Mouse (Mus musculus) hindbrain, embryonic 15.5 days (tissue): ENCODE measurements at regions not wholly inside any gene's neighbourhood (a gene's known extent, or its start where the extent isn't known, plus 50 kb on each side); places are given as distances from the start of the nearest gene placed in this dataset.

Experiments
- ATAC-seq: fragments of 200-750 bp; cut with Nextera tagmentation; 2 replicates; pipeline ENCODE4 v1.8.0; 2017; ENCODE audit warnings: low read depth, moderate number of reproducible peaks, moderate TSS enrichment; ENCODE audit not compliant: low FRiP score
- H3K27ac ChIP-seq: fragments of 300-500 bp; sonication (generic); replicated peaks from 2 replicates; pipeline ENCODE4 v1.5.1; 2015; ENCODE audit warnings: mild to moderate bottlenecking, inconsistent platforms
- H3K27me3 ChIP-seq: fragments of 300-500 bp; sonication (generic); 2 replicates; pipeline ENCODE4 v1.6.1; 2015; ENCODE audit warnings: control low read depth, inconsistent platforms
- H3K36me3 ChIP-seq: fragments of 300-500 bp; sonication (generic); 2 replicates; pipeline ENCODE4 v1.6.1; 2015; ENCODE audit warnings: control low read depth, inconsistent platforms
- H3K4me1 ChIP-seq: fragments of 300-500 bp; sonication (generic); replicated peaks from 2 replicates; pipeline ENCODE4 v1.6.1; 2015; ENCODE audit warnings: control low read depth, inconsistent platforms
- H3K4me2 ChIP-seq: fragments of 300-500 bp; sonication (generic); 2 replicates; pipeline ENCODE4 v1.6.1; 2015; ENCODE audit warnings: moderate library complexity, mild to moderate bottlenecking, inconsistent platforms
- H3K4me3 ChIP-seq: fragments of 300-500 bp; sonication (generic); 2 replicates; pipeline ENCODE4 v1.5.1; 2015; ENCODE audit warnings: mild to moderate bottlenecking, inconsistent platforms
- H3K9ac ChIP-seq: fragments of 300-500 bp; sonication (generic); 2 replicates; pipeline ENCODE4 v1.6.1; 2015; ENCODE audit warnings: inconsistent platforms
- H3K9me3 ChIP-seq: fragments of 300-500 bp; sonication (generic); 2 replicates; pipeline ENCODE4 v1.6.1; 2016; ENCODE audit warnings: control low read depth, inconsistent platforms
- WGBS: fragments of 180-500 bp; shearing (Covaris S2); methylation state at CpG from one replicate; pipeline ENCODE4 v1.1.7; 2015; 5-methylcytosine and 5-hydroxymethylcytosine counted together

- no peaks in the 10 kb centered on the region for H3K4me1 ChIP-seq
- no peak for ATAC-seq
- no peaks in the 10 kb centered on the region for H3K27me3 ChIP-seq
- WGBS: 80% methylated on average over 4 of the region's 4 CpGs
- no peak overlapping the region for H3K4me3 ChIP-seq
- no peaks in the 10 kb centered on the region for H3K36me3 ChIP-seq
- no peak overlapping the region for H3K9ac ChIP-seq
- H3K4me2 ChIP-seq: no peak overlapping the region
- no peak overlapping the region for H3K27ac ChIP-seq
- no peaks in the 10 kb centered on the region for H3K9me3 ChIP-seq
These were observed 248.4 kb upstream of the Gm765 start for GRCm38 (mm10) chr6:98590989-98591388.

DNA sequence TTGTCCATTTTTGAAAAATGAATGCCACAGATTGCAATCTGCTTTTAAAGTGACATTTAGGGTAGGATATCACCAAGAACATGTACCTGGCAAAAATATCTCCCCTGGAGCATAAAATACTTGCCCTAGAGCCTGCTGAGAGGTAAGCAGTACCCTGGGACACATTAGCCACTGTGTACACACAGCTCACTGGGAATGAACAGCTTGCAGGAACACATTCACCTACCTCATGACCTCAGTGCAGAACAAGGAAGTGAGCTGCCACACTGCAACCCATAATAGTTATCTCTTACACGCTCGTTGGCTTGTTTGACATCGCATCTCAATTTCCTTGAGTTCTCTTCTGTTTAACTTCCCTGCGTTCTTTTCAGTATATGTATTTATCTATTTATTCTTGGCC, 246.4 kb upstream of the Gm765 start:
- no peaks in the 10 kb centered on the region for H3K27me3 ChIP-seq
- no peaks in the 10 kb centered on the region for H3K36me3 ChIP-seq
- no peak for ATAC-seq
- H3K4me1 ChIP-seq: no peaks in the 10 kb centered on the region
- no peaks in the 10 kb centered on the region for H3K9me3 ChIP-seq
- H3K9ac ChIP-seq: no peak overlapping the region
- 79% methylated on average over 4 of the region's 4 CpGs for WGBS
- H3K4me2 ChIP-seq: no peak overlapping the region
- H3K4me3 ChIP-seq: no peak overlapping the region
- H3K27ac ChIP-seq: no peak overlapping the region

DNA sequence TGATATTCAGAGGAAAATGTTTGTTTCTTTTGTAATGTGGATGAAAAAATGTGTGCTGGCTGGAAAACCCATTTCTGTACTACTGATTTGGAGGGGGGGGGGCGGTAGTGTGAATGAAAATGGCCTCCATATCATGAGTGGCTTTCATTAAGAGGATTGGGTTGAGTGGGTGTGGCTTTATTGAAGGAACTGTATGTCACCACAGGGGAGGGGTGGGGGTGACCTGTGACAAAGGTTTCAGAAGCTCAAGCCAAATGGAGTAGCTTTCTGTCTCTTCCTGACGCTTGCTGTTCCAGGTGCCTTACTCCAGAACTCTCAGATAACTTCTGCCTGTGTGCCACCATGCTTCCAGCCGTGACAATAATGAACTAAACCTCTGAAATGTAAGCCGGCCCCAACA, 242.0 kb upstream of the Gm765 start:
- WGBS: 73% methylated on average over 4 of the region's 4 CpGs
- no peak for ATAC-seq
- H3K4me2 ChIP-seq: no peak overlapping the region
- H3K36me3 ChIP-seq: no peaks in the 10 kb centered on the region
- H3K9ac ChIP-seq: no peak overlapping the region
- no peaks in the 10 kb centered on the region for H3K27me3 ChIP-seq
- no peaks in the 10 kb centered on the region for H3K4me1 ChIP-seq
- H3K27ac ChIP-seq: no peak overlapping the region
- no peak overlapping the region for H3K4me3 ChIP-seq
- H3K9me3 ChIP-seq: no peaks in the 10 kb centered on the region

GRCm38 (mm10) chr6:98582826-98583225, 240.3 kb upstream of the Gm765 start:
- ATAC-seq: no peak
- H3K4me1 ChIP-seq: no peaks in the 10 kb centered on the region
- no peak overlapping the region for H3K9ac ChIP-seq
- no peak overlapping the region for H3K27ac ChIP-seq
- WGBS: 60% methylated on average over 2 of the region's 2 CpGs
- no peaks in the 10 kb centered on the region for H3K9me3 ChIP-seq
- H3K27me3 ChIP-seq: no peaks in the 10 kb centered on the region
- no peak overlapping the region for H3K4me3 ChIP-seq
- no peak overlapping the region for H3K4me2 ChIP-seq
- no peaks in the 10 kb centered on the region for H3K36me3 ChIP-seq

GRCm38 (mm10) chr6:98575227-98575626, 232.7 kb upstream of the Gm765 start:
- H3K9me3 ChIP-seq: no peaks in the 10 kb centered on the region
- no peak overlapping the region for H3K4me2 ChIP-seq
- no peak overlapping the region for H3K4me3 ChIP-seq
- no peaks in the 10 kb centered on the region for H3K36me3 ChIP-seq
- H3K4me1 ChIP-seq: no peaks in the 10 kb centered on the region
- H3K9ac ChIP-seq: no peak overlapping the region
- no peaks in the 10 kb centered on the region for H3K27me3 ChIP-seq
- no peak for ATAC-seq
- 79% methylated on average over 1 of the region's 1 CpGs for WGBS
- no peak overlapping the region for H3K27ac ChIP-seq

- ATAC-seq: no peak
These were observed 213.1 kb upstream of the Gm765 start for GRCm38 (mm10) chr6:98555702-98556101.

GRCm38 (mm10) chr6:98553922-98554321, 211.4 kb upstream of the Gm765 start:
- no peak overlapping the region for H3K9ac ChIP-seq
- no peaks in the 10 kb centered on the region for H3K4me1 ChIP-seq
- no peaks in the 10 kb centered on the region for H3K27me3 ChIP-seq
- H3K4me2 ChIP-seq: no peak overlapping the region
- H3K9me3 ChIP-seq: no peaks in the 10 kb centered on the region
- WGBS: 89% methylated on average over 1 of the region's 1 CpGs
- H3K4me3 ChIP-seq: no peak overlapping the region
- ATAC-seq: no peak
- H3K27ac ChIP-seq: no peak overlapping the region
- no peaks in the 10 kb centered on the region for H3K36me3 ChIP-seq

More at GRCm38 (mm10) chr6:98555702-98556101, 213.1 kb upstream of the Gm765 start:
- H3K27ac ChIP-seq: no peak overlapping the region
- no peaks in the 10 kb centered on the region for H3K4me1 ChIP-seq
- H3K27me3 ChIP-seq: no peaks in the 10 kb centered on the region
- H3K9ac ChIP-seq: no peak overlapping the region
- H3K4me3 ChIP-seq: no peak overlapping the region
- H3K4me2 ChIP-seq: no peak overlapping the region
- no peaks in the 10 kb centered on the region for H3K9me3 ChIP-seq
- WGBS: 86% methylated on average over 1 of the region's 1 CpGs
- H3K36me3 ChIP-seq: no peaks in the 10 kb centered on the region

GRCm38 (mm10) chr6:98551781-98552180, 209.2 kb upstream of the Gm765 start:
- ATAC-seq: no peak
- Histone ChIP-seq H3K27ac (no peak overlapping the region), H3K4me2 (no peak overlapping the region), H3K27me3 (no peaks in the 10 kb centered on the region), H3K36me3 (no peaks in the 10 kb centered on the region), H3K9ac (no peak overlapping the region), H3K4me3 (no peak overlapping the region), H3K4me1 (no peaks in the 10 kb centered on the region), H3K9me3 (no peaks in the 10 kb centered on the region)
- 72% methylated on average over 3 of the region's 3 CpGs for WGBS

- Histone ChIP-seq H3K9me3 (no peaks in the 10 kb centered on the region), H3K27ac (no peak overlapping the region), H3K4me2 (peak overlapping the region; percentile 25), H3K4me3 (no peak overlapping the region), H3K36me3 (no peaks in the 10 kb centered on the region), H3K9ac (no peak overlapping the region), H3K27me3 (peaks cover 24% of the 10 kb centered on the region; the same call in 1 of the 2 replicates), H3K4me1 (peaks cover 10% of the 10 kb centered on the region; the same call in 1 of the 2 replicates)
- 18% methylated on average over 15 of the region's 15 CpGs for WGBS
- no peak for ATAC-seq
These were observed 184.4 kb upstream of the Gm765 start for GRCm38 (mm10) chr6:98526882-98527440.

DNA sequence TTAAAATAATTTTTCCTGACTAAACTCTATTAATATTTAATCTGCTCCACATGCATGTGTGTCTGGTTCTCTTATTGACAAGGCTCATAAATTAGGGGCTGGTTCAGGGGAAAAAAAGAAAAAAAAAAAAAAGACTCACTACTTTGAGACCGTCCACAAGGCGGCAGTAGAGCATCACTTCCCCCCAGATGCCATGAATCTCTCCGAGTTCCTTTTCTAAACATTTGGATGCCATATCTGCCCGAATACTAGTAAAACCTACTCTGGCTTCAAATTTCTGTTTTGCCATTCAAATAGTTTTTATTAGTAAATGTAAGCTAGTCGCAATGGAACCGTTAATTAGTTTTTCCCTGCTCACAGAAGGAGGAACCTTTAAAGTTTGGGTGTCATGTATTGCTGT, 182.7 kb upstream of the Gm765 start:
- Histone ChIP-seq H3K9me3 (no peaks in the 10 kb centered on the region), H3K27ac (no peak overlapping the region), H3K9ac (no peak overlapping the region), H3K4me2 (no peak overlapping the region), H3K27me3 (peaks cover 19% of the 10 kb centered on the region; the same call in 1 of the 2 replicates), H3K4me3 (no peak overlapping the region), H3K36me3 (no peaks in the 10 kb centered on the region), H3K4me1 (peaks cover 10% of the 10 kb centered on the region; the same call in 1 of the 2 replicates)
- WGBS: 10% methylated on average over 6 of the region's 6 CpGs
- no peak for ATAC-seq

GRCm38 (mm10) chr6:98524659-98525058, 182.1 kb upstream of the Gm765 start:
- ATAC-seq: no peak
- Histone ChIP-seq H3K9ac (no peak overlapping the region), H3K27me3 (peaks cover 16% of the 10 kb centered on the region; the same call in 1 of the 2 replicates), H3K36me3 (no peaks in the 10 kb centered on the region), H3K4me3 (no peak overlapping the region), H3K4me1 (peaks cover 10% of the 10 kb centered on the region; the same call in 1 of the 2 replicates), H3K4me2 (no peak overlapping the region), H3K9me3 (no peaks in the 10 kb centered on the region), H3K27ac (no peak overlapping the region)
- 64% methylated on average over 2 of the region's 2 CpGs for WGBS

DNA sequence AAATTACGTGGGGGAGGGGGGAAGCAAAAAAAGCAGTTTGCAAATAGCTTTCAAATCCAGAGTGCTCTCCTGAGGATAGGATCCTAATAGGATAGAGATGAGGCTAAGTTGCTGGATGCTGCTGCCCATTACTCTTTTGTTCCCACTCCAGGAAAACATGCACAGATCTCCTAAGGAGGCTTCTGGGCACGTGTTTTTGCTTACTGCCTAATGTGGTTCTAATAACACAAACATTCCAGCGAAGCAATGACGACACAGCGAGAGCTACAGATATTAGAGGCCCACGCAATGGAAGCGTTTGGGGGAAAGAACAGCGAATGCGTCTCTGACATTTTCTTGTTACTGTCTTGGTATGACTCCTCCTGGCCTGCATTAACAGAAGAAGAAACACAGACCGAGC, 179.0 kb upstream of the Gm765 start:
- Histone ChIP-seq H3K4me1 (peaks cover 5% of the 10 kb centered on the region; the same call in 1 of the 2 replicates), H3K36me3 (no peaks in the 10 kb centered on the region), H3K9me3 (no peaks in the 10 kb centered on the region), H3K27me3 (0 out of 2 replicates have a peak, but pooled peaks cover 9% of the 10 kb centered on the region), H3K27ac (no peak overlapping the region), H3K9ac (no peak overlapping the region), H3K4me3 (no peak overlapping the region), H3K4me2 (no peak overlapping the region)
- 67% methylated on average over 10 of the region's 10 CpGs for WGBS
- ATAC-seq: no peak

DNA sequence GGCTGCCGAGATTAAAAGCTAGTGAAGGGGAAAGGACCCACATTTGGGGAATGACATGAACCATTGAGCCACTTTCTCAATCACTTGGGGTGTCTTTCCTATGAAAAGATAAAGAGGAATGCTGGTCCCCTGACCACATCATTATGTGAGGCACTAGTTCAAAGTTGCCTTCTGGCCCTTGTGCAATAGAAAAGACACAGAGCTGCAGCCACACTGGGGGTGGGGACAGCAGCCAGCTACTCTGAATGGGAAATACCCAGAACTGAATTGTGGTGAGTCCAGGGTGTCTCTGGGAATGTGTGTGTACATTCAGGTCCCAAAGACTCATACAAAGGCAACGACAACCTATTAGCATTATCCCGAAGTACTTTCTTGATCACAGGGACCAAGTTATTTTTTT, 172.3 kb upstream of the Gm765 start:
- Histone ChIP-seq H3K27ac (no peak overlapping the region), H3K9ac (no peak overlapping the region), H3K4me2 (no peak overlapping the region), H3K27me3 (0 out of 2 replicates have a peak, but pooled peaks cover 2% of the 10 kb centered on the region), H3K4me3 (no peak overlapping the region), H3K4me1 (no peaks in the 10 kb centered on the region), H3K9me3 (no peaks in the 10 kb centered on the region), H3K36me3 (no peaks in the 10 kb centered on the region)
- ATAC-seq: no peak
- 75% methylated on average over 3 of the region's 3 CpGs for WGBS
